Mouse (Mus musculus): ENCODE measurements around the gene Daglb. TPM values are rescaled to one million over a fixed set of nuclear protein-coding genes. Genes with fewer than 3 reads are reported as not detected.

Daglb gene
- total RNA-seq, 2 experiments from 2014 or later = 7.6 to 8.2 TPM

- intact Hi-C loops (cut with DNase I) = no loop called here
- DNase-seq (ENCODE audit: low spot score) = peak; percentile 40
Measured at GRCm38 (mm10) chr5:143552911-143553310, 88.5 kb downstream of the Daglb start.

GRCm38 (mm10) chr5:143555233-143555632, 90.8 kb downstream of the Daglb start:
- DNase-seq (ENCODE audit: low spot score) = no peak
- intact Hi-C loops (cut with DNase I) = no loop called here

Other genes with a start within 250 kb of the Daglb start
- not detected for gene Spdye4a, start 237.7 kb upstream of the Daglb start, total RNA-seq (2021)
- 10 to 100 TPM in 1 of 2 experiments, 1 to 10 TPM in 1; 9.5 to 11.0 TPM for gene Zfp12, start 229.4 kb upstream of the Daglb start, total RNA-seq (2021)
- 1 to 10 TPM; 4.8 to 5.7 TPM for gene Zfp316, start 194.6 kb upstream of the Daglb start, total RNA-seq (2021)
- under 1 TPM in 1 of 2 experiments, not detected in 1; 0.25 TPM for gene Zfp853, start 171.0 kb upstream of the Daglb start, total RNA-seq (2021)
- 10 to 100 TPM; 14.1 to 17.2 TPM for gene E130309D02Rik, start 149.2 kb upstream of the Daglb start, total RNA-seq (2021)
- 10 to 100 TPM; 26.4 to 29.8 TPM for gene Zdhhc4, start 135.3 kb upstream of the Daglb start, total RNA-seq (2021)
- gene Grid2ip, start 107.2 kb upstream of the Daglb start, total RNA-seq (2021) = not detected
- gene Kdelr2, start 60.7 kb upstream of the Daglb start, total RNA-seq (2021) = 10 to 100 TPM; 55.6 to 58.0 TPM
- 100 to 1,000 TPM; 215 to 235 TPM for gene Rac1, start 63.5 kb downstream of the Daglb start, total RNA-seq (2021)
- 10 to 100 TPM; 43.8 to 44.9 TPM for gene Cyth3, start 157.9 kb downstream of the Daglb start, total RNA-seq (2021)

All from heart, postnatal 25 days (tissue).